Mouse (Mus musculus): ENCODE data around the gene Gm1043.

The Gm1043 gene

GRCm38 (mm10) chr5:37107111-37107510, 21.9 kb downstream of the Gm1043 start:
- no peak for ATAC-seq (ENCODE audit: insufficient number of reproducible peaks, low FRiP score, low TSS enrichment)

- ATAC-seq (ENCODE audit: insufficient number of reproducible peaks, low FRiP score, low TSS enrichment): no peak
Measured at GRCm38 (mm10) chr5:37107611-37108010, 22.4 kb downstream of the Gm1043 start.

- peak; percentile 50; the same call in 1 of the 2 replicates for ATAC-seq (ENCODE audit: insufficient number of reproducible peaks, low FRiP score, low TSS enrichment)
Measured at GRCm38 (mm10) chr5:37109280-37109849, 24.2 kb downstream of the Gm1043 start.

GRCm38 (mm10) chr5:37112389-37112788, 27.2 kb downstream of the Gm1043 start:
- ATAC-seq (ENCODE audit: insufficient number of reproducible peaks, low FRiP score, low TSS enrichment): no peak

- no peak for ATAC-seq (ENCODE audit: insufficient number of reproducible peaks, low FRiP score, low TSS enrichment)
Measured at GRCm38 (mm10) chr5:37117126-37117525, 32.0 kb downstream of the Gm1043 start.

- ATAC-seq (ENCODE audit: insufficient number of reproducible peaks, low FRiP score, low TSS enrichment): no peak; the same call in 1 of the 2 replicates
Measured at GRCm38 (mm10) chr5:37118242-37118641, 33.1 kb downstream of the Gm1043 start.

GRCm38 (mm10) chr5:37121186-37121680, 36.1 kb downstream of the Gm1043 start:
- ATAC-seq (ENCODE audit: insufficient number of reproducible peaks, low FRiP score, low TSS enrichment): no peak

GRCm38 (mm10) chr5:37131841-37132240, 46.7 kb downstream of the Gm1043 start:
- no peak for ATAC-seq (ENCODE audit: insufficient number of reproducible peaks, low FRiP score, low TSS enrichment)

- ATAC-seq (ENCODE audit: insufficient number of reproducible peaks, low FRiP score, low TSS enrichment): no peak
Measured at GRCm38 (mm10) chr5:37141745-37142144, 56.6 kb downstream of the Gm1043 start.

GRCm38 (mm10) chr5:37147536-37147935, 62.4 kb downstream of the Gm1043 start:
- no peak for ATAC-seq (ENCODE audit: insufficient number of reproducible peaks, low FRiP score, low TSS enrichment)

- ATAC-seq (ENCODE audit: insufficient number of reproducible peaks, low FRiP score, low TSS enrichment): no peak
Measured at GRCm38 (mm10) chr5:37150650-37151049, 65.5 kb downstream of the Gm1043 start.

- no peak for ATAC-seq (ENCODE audit: insufficient number of reproducible peaks, low FRiP score, low TSS enrichment)
Measured at GRCm38 (mm10) chr5:37154472-37154871, 69.3 kb downstream of the Gm1043 start.

- no peak for ATAC-seq (ENCODE audit: insufficient number of reproducible peaks, low FRiP score, low TSS enrichment)
Measured at GRCm38 (mm10) chr5:37158408-37158807, 73.2 kb downstream of the Gm1043 start.

GRCm38 (mm10) chr5:37162871-37163781, 78.0 kb downstream of the Gm1043 start:
- peak; percentile 86 for ATAC-seq (ENCODE audit: insufficient number of reproducible peaks, low FRiP score, low TSS enrichment)

GRCm38 (mm10) chr5:37176466-37176865, 91.3 kb downstream of the Gm1043 start:
- ATAC-seq (ENCODE audit: insufficient number of reproducible peaks, low FRiP score, low TSS enrichment): no peak

- no peak for ATAC-seq (ENCODE audit: insufficient number of reproducible peaks, low FRiP score, low TSS enrichment)
Measured at GRCm38 (mm10) chr5:37177061-37177460, 91.9 kb downstream of the Gm1043 start.

- no peak for ATAC-seq (ENCODE audit: insufficient number of reproducible peaks, low FRiP score, low TSS enrichment)
Measured at GRCm38 (mm10) chr5:37178811-37179210, 93.6 kb downstream of the Gm1043 start.

- ATAC-seq (ENCODE audit: insufficient number of reproducible peaks, low FRiP score, low TSS enrichment): no peak
Measured at GRCm38 (mm10) chr5:37179872-37180271, 94.7 kb downstream of the Gm1043 start.

GRCm38 (mm10) chr5:37180624-37181023, 95.5 kb downstream of the Gm1043 start:
- no peak for ATAC-seq (ENCODE audit: insufficient number of reproducible peaks, low FRiP score, low TSS enrichment)

GRCm38 (mm10) chr5:37184605-37185004, 99.4 kb downstream of the Gm1043 start:
- ATAC-seq (ENCODE audit: insufficient number of reproducible peaks, low FRiP score, low TSS enrichment): no peak

- no peak for ATAC-seq (ENCODE audit: insufficient number of reproducible peaks, low FRiP score, low TSS enrichment)
Measured at GRCm38 (mm10) chr5:37190378-37190777, 105.2 kb downstream of the Gm1043 start.

Measured in cerebellum, adult (tissue).